Comparison of ENCODE assay signal across 7 mouse cellular contexts in the genomic region with DNA sequence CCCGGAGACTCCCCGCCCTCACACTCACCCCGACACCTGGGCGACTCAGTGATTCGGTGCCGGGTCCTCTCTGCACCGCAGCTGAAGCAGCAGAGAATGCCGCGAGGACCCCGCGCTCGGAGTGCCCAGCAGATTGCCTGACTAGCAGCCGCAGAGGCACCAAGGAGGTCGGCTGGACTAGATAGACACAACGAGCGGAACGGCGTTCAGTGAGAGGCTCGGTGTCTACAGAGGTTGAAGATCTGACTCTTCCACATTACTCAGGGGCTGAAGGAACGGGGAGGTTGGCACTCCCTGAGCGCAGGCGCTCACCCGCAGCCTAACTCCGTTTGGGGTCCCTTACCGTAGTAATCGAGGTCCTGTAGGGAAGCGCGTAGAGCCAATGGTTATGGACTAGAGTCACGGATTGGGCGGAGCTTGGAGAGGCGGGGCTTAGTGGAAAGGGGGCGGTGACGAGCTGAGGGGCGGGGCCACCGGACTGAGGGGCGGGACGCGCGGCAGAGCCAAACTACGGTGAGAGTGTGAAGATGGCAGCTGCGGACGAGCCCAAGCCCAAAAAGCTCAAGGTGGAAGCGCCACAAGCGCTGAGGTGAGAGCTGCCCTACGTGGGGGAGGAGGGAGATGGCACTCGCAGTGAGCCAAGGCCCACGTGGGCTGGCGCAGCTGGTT. TPM values are rescaled to one million over a fixed set of nuclear protein-coding genes. Genes with fewer than 3 reads are reported as not detected.
DNase-seq lines count a peak whose midpoint lies in the region; ATAC-seq lines count a peak whose summit lies in the region.

A gene (minus strand): TSS at position 397 of the 669 bp plus-strand sequence.
A gene (plus strand): TSS at position 463 of the 669 bp plus-strand sequence.

- intact Hi-C loops in gastrocnemius, postnatal 36 days (cut with DNase I) = loop anchor here (2.0 kb wide), 1 partner anchor 23 kb away; no protein-coding TSS in a partner anchor
- intact Hi-C loops in left cerebral cortex, postnatal 25 days (cut with DNase I) = loop anchor here (1.0 to 10.0 kb wide), 4 partner anchors 23 to 693 kb away; no protein-coding TSS in a partner anchor

- ATAC-seq in intestine, embryonic 15.5 days = peak; percentile 98

- no peaks in the 10 kb centered on the region for H3K9me3 ChIP-seq in intestine, embryonic 15.5 days
- no peaks in the 10 kb centered on the region for H3K9me3 ChIP-seq in midbrain, embryonic 10.5 days (replicated peaks)

- H3K4me1 ChIP-seq in intestine, embryonic 15.5 days (replicated peaks) = 0 out of 2 replicates have a peak, but pooled peaks cover 3% of the 10 kb centered on the region
- H3K4me1 ChIP-seq in midbrain, embryonic 10.5 days = peaks cover 20% of the 10 kb centered on the region

- H3K4me2 ChIP-seq in intestine, embryonic 15.5 days (replicated peaks) = peak within 1 kb of the TSS; percentile 97

- no peaks in the 10 kb centered on the region for H3K27me3 ChIP-seq in intestine, embryonic 15.5 days (replicated peaks)
- no peaks in the 10 kb centered on the region for H3K27me3 ChIP-seq in midbrain, embryonic 10.5 days (ENCODE audit: low read depth, poor library complexity, severe bottlenecking)

- peak within 1 kb of the TSS; percentile 73 for H3K9ac ChIP-seq in intestine, embryonic 15.5 days

- H3K4me3 ChIP-seq in intestine, embryonic 15.5 days (replicated peaks) = peak within 1 kb of the TSS; percentile 83
- peak within 1 kb of the TSS; percentile 86 for H3K4me3 ChIP-seq in midbrain, embryonic 10.5 days

- H3K36me3 ChIP-seq in intestine, embryonic 15.5 days = no peaks in the 10 kb centered on the region
- peaks cover 3% of the 10 kb centered on the region; the same call in 1 of the 2 replicates for H3K36me3 ChIP-seq in midbrain, embryonic 10.5 days

- peak within 1 kb of the TSS; percentile 92 for H3K27ac ChIP-seq in intestine, embryonic 15.5 days
- peak within 1 kb of the TSS; percentile 98 for H3K27ac ChIP-seq in midbrain, embryonic 10.5 days (replicated peaks)

- WGBS in intestine, embryonic 15.5 days = under 1% methylated on average over 48 of the region's 48 CpGs
- under 1% methylated on average over 48 of the region's 48 CpGs for WGBS in midbrain, embryonic 10.5 days

- DNase-seq in adrenal gland, adult 2 months = peak; percentile 96
- DNase-seq in embryo, embryonic 11.5 days (ENCODE audit: low read depth, low spot score) = peak; percentile 92
- peak; percentile 88 to 95 for DNase-seq in gastrocnemius, postnatal 36 days
- DNase-seq in left cerebral cortex, postnatal 25 days (ENCODE audit: low spot score in 2 of 2) = peak; percentile 93 to 96
- peak; percentile 96 for DNase-seq in midbrain, embryonic 10.5 days (ENCODE audit: low spot score)
- DNase-seq in right cerebral cortex, postnatal 4 days = peak; percentile 88

RNA-seq across cellular contexts. Expression of the first gene that starts in this region (rescaled TPM):
- total RNA-seq in adrenal gland, adult 2 months (2021) = 100 to 1,000 TPM; 106 to 109 TPM
- 9.0 and 10.3 TPM in 2 replicates for polyA plus RNA-seq in adrenal gland, adult 2 months (2012; rRNA removed)
- total RNA-seq in gastrocnemius, postnatal 36 days (2021) = 10 to 100 TPM; 34.7 to 35.6 TPM
- 70.2 and 79.0 TPM in 2 replicates for polyA plus RNA-seq in intestine, embryonic 15.5 days (2015; fragmentation: Nextera tagmentation; extraction: Ambion mirVana)
- total RNA-seq in left cerebral cortex, postnatal 25 days (2021) = 10 to 100 TPM; 69.6 to 70.4 TPM
- 108 and 122 TPM in 2 replicates for polyA plus RNA-seq in midbrain, embryonic 10.5 days (2016; fragmentation: Nextera tagmentation; extraction: Ambion mirVana)

RNA-seq across cellular contexts. Expression of the second gene that starts in this region (rescaled TPM):
- 100 to 1,000 TPM; 103 to 124 TPM for total RNA-seq in adrenal gland, adult 2 months (2021)
- 11.8 and 12.4 TPM in 2 replicates for polyA plus RNA-seq in adrenal gland, adult 2 months (2012; rRNA removed)
- total RNA-seq in gastrocnemius, postnatal 36 days (2021) = 100 to 1,000 TPM in 1 of 2 experiments, 10 to 100 TPM in 1; 94.0 to 111 TPM
- 215 and 230 TPM in 2 replicates for polyA plus RNA-seq in intestine, embryonic 15.5 days (2015; fragmentation: Nextera tagmentation; extraction: Ambion mirVana)
- total RNA-seq in left cerebral cortex, postnatal 25 days (2021) = 10 to 100 TPM; 66.5 to 76.3 TPM
- 122 and 153 TPM in 2 replicates for polyA plus RNA-seq in midbrain, embryonic 10.5 days (2016; fragmentation: Nextera tagmentation; extraction: Ambion mirVana)

Comparison
In these comparisons a context has a peak if more than half of its experiments do, and no peak if none do; other contexts are left out.
1. Peak in every context shown above with its lines: DNase-seq, ATAC-seq, H3K4me3 ChIP-seq and H3K27ac ChIP-seq.